Mouse (Mus musculus): ENCODE data around the gene Lrmp. TPM values are rescaled to one million over a fixed set of nuclear protein-coding genes. Genes with fewer than 3 reads are reported as not detected.
"Not testable (repeated sequence)": the region's sequence is repeated elsewhere in the genome, so short reads cannot be mapped to it uniquely, and the experiment has no call there.

Lrmp gene
- total RNA-seq, 2 experiments from 2014 or later, result 2.0 to 2.7 TPM

DNA sequence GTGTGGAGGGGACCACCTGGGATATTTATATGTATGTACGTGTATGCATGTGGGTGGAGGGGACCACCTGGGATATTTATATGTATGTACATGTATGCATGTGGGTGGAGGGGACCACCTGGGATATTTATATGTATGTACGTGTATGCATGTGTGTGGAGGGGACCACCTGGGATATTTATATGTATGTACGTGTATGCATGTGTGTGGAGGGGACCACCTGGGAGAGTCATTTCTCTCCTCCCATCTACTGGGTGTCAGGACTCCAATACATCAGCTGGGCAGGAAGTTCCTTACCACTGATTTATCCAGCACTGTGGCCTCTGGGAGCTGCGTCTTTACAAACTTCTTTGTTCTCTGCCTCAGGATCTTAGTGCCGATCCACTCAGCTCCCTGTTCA is 17.5 kb downstream of the Lrmp start:
- intact Hi-C loops (cut with DNase I); DNase-seq (ENCODE audit: low spot score): not testable (repeated sequence)

DNA sequence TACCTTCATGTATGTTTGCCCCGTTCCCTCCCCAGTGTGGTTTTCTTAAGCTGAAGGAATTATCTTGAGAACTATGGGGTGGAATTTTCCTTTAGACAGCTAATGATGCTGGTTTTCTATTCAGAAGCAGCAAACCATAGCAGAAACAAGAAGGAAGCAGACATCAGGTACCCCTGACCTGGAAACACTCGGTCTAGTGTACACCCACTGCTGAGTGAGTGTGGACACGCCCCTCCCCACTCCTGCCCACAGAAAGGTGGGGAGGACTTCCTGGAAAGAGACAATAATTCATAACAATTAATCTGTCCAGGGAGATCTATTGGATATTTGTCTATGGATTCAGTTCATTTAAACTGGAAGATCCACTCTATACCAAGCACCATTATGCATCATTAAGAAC is 19.8 kb downstream of the Lrmp start:
- intact Hi-C loops (cut with DNase I), result no loop called here

GRCm38 (mm10) chr6:145135804-145136203 is 20.4 kb downstream of the Lrmp start:
- intact Hi-C loops (cut with DNase I), result no loop called here
- DNase-seq (ENCODE audit: low spot score), result no peak

More for the DNA sequence above, 19.8 kb downstream of the Lrmp start:
- DNase-seq (ENCODE audit: low spot score), result no peak

GRCm38 (mm10) chr6:145136831-145137230 is 21.4 kb downstream of the Lrmp start:
- intact Hi-C loops (cut with DNase I), result no loop called here

GRCm38 (mm10) chr6:145139236-145139635 is 23.8 kb downstream of the Lrmp start:
- DNase-seq (ENCODE audit: low spot score), result no peak
- intact Hi-C loops (cut with DNase I), result no loop called here

More at GRCm38 (mm10) chr6:145136831-145137230, 21.4 kb downstream of the Lrmp start:
- DNase-seq (ENCODE audit: low spot score), result no peak

- intact Hi-C loops (cut with DNase I), result no loop called here
- no peak for DNase-seq (ENCODE audit: low spot score)
Measured at GRCm38 (mm10) chr6:145139776-145140475, 24.5 kb downstream of the Lrmp start.

DNA sequence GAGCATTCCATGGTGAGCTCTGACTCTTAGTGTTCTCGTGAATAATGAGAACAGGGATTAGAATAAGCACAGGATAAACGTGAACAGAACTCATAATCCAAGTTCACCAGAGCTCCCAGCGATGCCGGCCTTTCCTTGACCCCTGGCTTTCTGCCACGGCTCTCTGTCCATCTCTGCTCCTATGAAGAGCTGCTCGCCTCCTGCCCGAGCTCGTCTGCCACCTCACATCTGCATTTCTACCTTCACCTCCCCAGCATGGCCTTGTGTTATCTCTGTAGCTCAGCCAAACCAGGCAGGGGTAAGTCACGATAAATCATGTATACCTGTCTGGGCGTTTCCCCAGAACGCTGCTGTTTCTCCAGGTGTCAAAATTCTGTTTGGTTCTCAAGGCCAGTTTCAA is 25.3 kb downstream of the Lrmp start:
- intact Hi-C loops (cut with DNase I), result no loop called here
- DNase-seq (ENCODE audit: low spot score), result no peak

GRCm38 (mm10) chr6:145141827-145142226 is 26.4 kb downstream of the Lrmp start:
- intact Hi-C loops (cut with DNase I), result no loop called here
- DNase-seq (ENCODE audit: low spot score), result no peak

- no peak for DNase-seq (ENCODE audit: low spot score)
- intact Hi-C loops (cut with DNase I), result no loop called here
Measured at GRCm38 (mm10) chr6:145145173-145145572, 29.7 kb downstream of the Lrmp start.

DNA sequence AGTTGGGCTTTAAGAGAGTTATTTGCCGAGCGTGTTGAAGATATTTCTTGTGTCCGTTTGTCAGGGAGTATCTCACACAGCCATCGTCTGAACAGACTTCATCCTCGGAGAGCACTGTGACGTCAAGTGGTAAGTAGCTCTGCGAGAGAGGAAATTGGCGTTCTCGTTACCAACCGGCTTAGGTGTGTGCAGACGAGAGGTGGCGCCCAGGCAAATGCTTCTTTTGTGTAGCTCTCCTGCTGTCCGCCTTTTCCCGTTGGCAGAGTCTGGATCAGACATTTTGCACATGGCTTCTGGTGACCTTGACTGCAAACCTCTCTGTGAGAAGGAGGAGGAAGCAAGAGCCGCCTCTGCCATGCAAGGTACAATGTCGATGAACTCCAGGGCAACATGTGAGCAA is 32.3 kb downstream of the Lrmp start:
- DNase-seq (ENCODE audit: low spot score), result no peak
- intact Hi-C loops (cut with DNase I), result no loop called here

GRCm38 (mm10) chr6:145149054-145149453 is 33.6 kb downstream of the Lrmp start:
- DNase-seq (ENCODE audit: low spot score), result no peak
- intact Hi-C loops (cut with DNase I), result no loop called here

DNA sequence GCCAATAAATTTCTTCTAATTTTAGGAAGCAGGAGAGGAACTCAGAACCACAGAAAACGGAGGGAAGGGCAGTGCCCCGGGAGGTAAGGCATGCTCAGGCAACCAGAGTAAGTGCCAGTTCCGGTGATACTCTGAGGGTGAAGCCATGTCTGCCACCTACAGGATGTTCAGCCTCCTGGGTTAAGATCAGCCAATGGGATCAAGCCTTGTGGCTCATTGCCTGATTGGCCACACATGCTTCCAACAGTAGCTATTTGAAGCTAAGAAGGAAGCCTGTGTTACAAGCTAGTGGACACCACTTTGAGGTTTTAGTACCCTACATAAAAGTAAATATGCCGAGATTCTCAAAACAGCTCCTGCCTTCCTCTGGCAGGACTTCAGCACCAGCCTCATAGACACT is 43.2 kb downstream of the Lrmp start:
- intact Hi-C loops (cut with DNase I), result no loop called here

DNA sequence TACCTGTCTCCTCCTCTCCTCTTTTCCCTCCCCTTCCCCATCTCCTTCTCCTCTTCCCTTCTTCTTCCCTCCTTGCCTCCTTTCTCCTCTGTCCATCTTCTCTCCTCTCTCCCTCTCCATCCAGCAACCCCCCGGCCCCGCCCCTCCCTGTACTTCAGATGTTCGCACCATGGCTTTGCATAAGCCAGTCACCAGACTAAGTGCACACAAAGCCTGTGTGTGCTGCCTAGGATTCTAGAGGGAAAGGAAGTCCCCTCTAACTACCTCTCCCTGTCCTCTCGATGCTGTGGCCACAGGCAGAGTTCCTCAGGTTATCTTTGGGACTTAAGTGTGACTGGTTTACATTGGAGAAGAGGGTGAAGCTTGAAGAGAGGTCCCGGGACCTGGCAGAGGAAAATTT is 45.1 kb downstream of the Lrmp start:
- no peak for DNase-seq (ENCODE audit: low spot score)
- intact Hi-C loops (cut with DNase I), result no loop called here

More for the DNA sequence above, 43.2 kb downstream of the Lrmp start:
- DNase-seq (ENCODE audit: low spot score), result no peak

- no peak for DNase-seq (ENCODE audit: low spot score)
Measured at GRCm38 (mm10) chr6:145171892-145172606, 56.6 kb downstream of the Lrmp start.

DNA sequence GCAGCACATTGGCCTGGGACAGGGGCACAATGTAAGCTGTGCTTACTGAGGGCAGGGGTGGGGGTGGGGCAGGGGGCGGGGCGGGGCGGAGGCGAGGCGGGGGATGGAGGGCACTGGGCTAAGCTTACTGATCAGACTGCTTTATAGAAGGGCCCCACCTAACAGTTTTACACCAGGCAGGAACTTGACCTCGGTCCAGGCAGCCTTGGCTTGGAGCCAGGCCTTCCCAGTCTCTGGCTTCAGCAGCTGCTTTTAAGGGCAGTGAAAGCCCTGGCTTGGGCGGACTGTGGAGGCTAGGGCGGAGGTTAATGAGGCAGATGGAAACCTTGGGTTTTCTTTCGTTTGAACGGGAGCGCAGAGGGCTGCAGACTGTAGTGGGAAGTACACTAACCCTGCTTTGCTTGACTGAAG is 58.3 kb downstream of the Lrmp start:
- intact Hi-C loops (cut with DNase I), result loop anchor here (5.0 kb wide), 1 partner anchor 46 kb away; no protein-coding TSS in a partner anchor
- DNase-seq (ENCODE audit: low spot score), result peak; percentile 74

More at GRCm38 (mm10) chr6:145171892-145172606, 56.6 kb downstream of the Lrmp start:
- intact Hi-C loops (cut with DNase I), result loop anchor here (5.0 kb wide), 1 partner anchor 45 kb away; no protein-coding TSS in a partner anchor

- intact Hi-C loops (cut with DNase I), result no loop called here
- DNase-seq (ENCODE audit: low spot score), result no peak
Measured at GRCm38 (mm10) chr6:145175571-145175981, 60.1 kb downstream of the Lrmp start.

DNA sequence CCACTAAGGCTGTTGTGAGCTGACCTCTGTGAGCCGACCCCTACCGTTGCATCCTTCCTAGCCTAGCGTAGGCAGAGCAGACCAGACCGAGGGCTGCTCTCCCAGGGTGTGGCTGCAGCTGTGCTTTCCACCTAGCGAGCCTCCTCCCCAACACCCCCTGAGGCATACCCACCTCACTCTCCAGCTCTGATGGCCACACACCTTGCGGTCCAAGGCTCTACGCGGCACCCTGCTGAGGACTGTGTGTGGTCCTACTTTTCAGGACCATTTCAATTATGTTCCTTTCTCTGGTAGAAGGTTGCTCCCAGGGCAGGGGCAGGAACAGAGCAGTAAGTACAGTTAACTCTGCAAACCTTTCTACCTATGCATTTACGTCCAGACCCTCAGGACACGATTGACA is 61.0 kb downstream of the Lrmp start:
- intact Hi-C loops (cut with DNase I), result no loop called here
- no peak for DNase-seq (ENCODE audit: low spot score)

GRCm38 (mm10) chr6:145179665-145180064 is 64.2 kb downstream of the Lrmp start:
- intact Hi-C loops (cut with DNase I), result no loop called here
- no peak for DNase-seq (ENCODE audit: low spot score)

GRCm38 (mm10) chr6:145182044-145182443 is 66.6 kb downstream of the Lrmp start:
- intact Hi-C loops (cut with DNase I), result loop anchor here (2.0 kb wide), 1 partner anchor 161 kb away; no protein-coding TSS in a partner anchor
- DNase-seq (ENCODE audit: low spot score), result peak; percentile 40

DNA sequence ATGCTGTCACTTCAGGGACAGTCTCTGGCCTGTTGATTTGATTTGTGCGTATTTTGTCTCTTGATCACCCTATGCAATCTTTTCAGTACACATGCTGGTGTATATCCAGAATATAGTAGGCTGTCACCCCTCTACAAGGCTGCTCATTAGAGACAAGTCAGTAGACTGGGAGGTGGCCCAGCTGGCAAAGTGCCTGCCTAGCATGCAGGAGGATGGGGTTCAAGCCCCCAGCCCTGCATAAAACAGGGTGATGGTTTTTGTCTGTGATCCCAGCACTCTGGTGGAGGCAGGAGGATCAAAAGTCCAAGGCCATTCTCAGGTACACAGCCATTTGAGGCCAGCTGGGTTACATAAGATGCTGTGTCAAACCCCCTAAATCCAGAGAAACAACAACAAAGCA is 70.6 kb downstream of the Lrmp start:
- intact Hi-C loops (cut with DNase I), result no loop called here
- no peak for DNase-seq (ENCODE audit: low spot score)

Data from heart, postnatal 25 days (tissue).